ENCODE assay signal across 18 mouse cellular contexts in genomic region chr19:46697840-46698517, GRCm38 (mm10). TPM values are rescaled to one million over a fixed set of nuclear protein-coding genes. Genes with fewer than 3 reads are reported as not detected.
A peak's percentile ranks its signal among the peaks of the same experiment; 100 is the strongest.
DNase-seq lines count a peak whose midpoint lies in the region; ATAC-seq and TF ChIP-seq lines count a peak whose summit lies in the region.
"Had no signal": no experiment of that assay in that cellular context is flagged by ENCODE, and none has a peak within 500 bp of the region (broad histone marks: within the 10 kb centered on the region; RNA-seq: fewer than 3 reads in every experiment).

No protein-coding gene starts in this region.

- peak overlapping the region; percentile 13; the same call in 1 of the 2 replicates for H3K4me3 ChIP-seq in thymus, adult 2 months (ENCODE audit: control insufficient read depth, insufficient read depth, low read length)
- H3K4me3 ChIP-seq: erythroblast, embryonic 14.5 days; megakaryocyte, embryonic 14.5 days; myocyte had no signal

- H3K36me3 ChIP-seq in thymus, adult 2 months (ENCODE audit: control insufficient read depth, insufficient read depth, low read length), result no peaks in the 10 kb centered on the region

- intact Hi-C loops in left cerebral cortex, postnatal 10 days (cut with DNase I), result no loop called here

- H3K27ac ChIP-seq in thymus, adult 2 months (ENCODE audit: control insufficient read depth, insufficient read depth, low read length), result no peak overlapping the region
- H3K27ac ChIP-seq: hindbrain, postnatal 0 days had no signal

- H3K27me3 ChIP-seq in thymus, adult 2 months (ENCODE audit: control insufficient read depth, insufficient read depth, low read length), result no peaks in the 10 kb centered on the region

- no peak for TF ChIP-seq CTCF in thymus, adult 2 months (IDR thresholded peaks at IDR 0.05; ENCODE audit: borderline replicate concordance, control insufficient read depth, extremely low read depth, insufficient read depth, low read length, poor library complexity)

- peaks cover 13% of the 10 kb centered on the region for H3K4me1 ChIP-seq in thymus, adult 2 months (replicated peaks; ENCODE audit: control insufficient read depth, insufficient read depth, low read length)

- WGBS in thymus, adult 2 months, result 47% methylated on average over 19 of the region's 19 CpGs

- ATAC-seq in CD4-positive, CD25-positive, alpha-beta regulatory T cell, adult 4 months, result no peak
- peak; percentile 55 for ATAC-seq in monocyte, adult 5-6 weeks (replicated peaks; ENCODE audit: insufficient number of reproducible peaks, low FRiP score, low TSS enrichment, poor library complexity, severe bottlenecking)
- ATAC-seq: hindbrain, postnatal 0 days had no signal

- DNase-seq in CD4-positive, CD25-positive, alpha-beta regulatory T cell, adult 2 months (ENCODE audit: low read depth, low spot score), result peak; percentile 5
- DNase-seq in thymus, adult 2 months, result no peak
- DNase-seq in thymus, postnatal 0 days (ENCODE audit: low spot score), result no peak
- DNase-seq in left cerebral cortex, postnatal 10 days (ENCODE audit: extremely low spot score in 1 of 2, low spot score in 2 of 2), result no peak
- DNase-seq in cerebellum, postnatal 36 days, result no peak
- no peak for DNase-seq in left cerebral cortex, adult 9 months (ENCODE audit: low spot score in 2 of 2)
- DNase-seq: heart, adult 18-20 months; heart, postnatal 10 days; left cerebral cortex, postnatal 4 days; thymus, adult 18-20 months had no signal

- no peak for TF ChIP-seq POLR2A in thymus, adult 2 months (IDR thresholded peaks at IDR 0.05; ENCODE audit: control insufficient read depth, extremely low read depth, insufficient read depth, low read length, poor library complexity)

RNA-seq across cellular contexts. Expression of gene Borcs7, which starts 8.3 kb away (rescaled TPM):
- polyA plus RNA-seq in CD4-positive, CD25-positive, alpha-beta regulatory T cell, adult 4 months (2017; shearing (Covaris generic)), result 1 to 10 TPM; 6.8 to 7.4 TPM
- 3.0 and 4.4 TPM in 2 replicates for polyA plus RNA-seq in thymus, adult 2 months (2012; rRNA removed)
- polyA plus RNA-seq in thymus, postnatal 0 days (2015; fragmentation: Nextera tagmentation; extraction: Ambion mirVana), result 10.8 and 13.8 TPM in 2 replicates
- 10.0 to 20.7 TPM (median 12.4 TPM) in 3 replicates for total RNA-seq in monocyte, adult 5-6 weeks (2017)
- total RNA-seq in left cerebral cortex, postnatal 10 days (2021), result 10 to 100 TPM; 21.4 to 23.7 TPM

RNA-seq across cellular contexts. Expression of gene As3mt, which starts 9.3 kb away (rescaled TPM):
- polyA plus RNA-seq in CD4-positive, CD25-positive, alpha-beta regulatory T cell, adult 4 months (2017; shearing (Covaris generic)), result 10 to 100 TPM; 15.1 to 15.2 TPM
- polyA plus RNA-seq in thymus, adult 2 months (2012; rRNA removed), result 9.5 and 9.6 TPM in 2 replicates
- polyA plus RNA-seq in thymus, postnatal 0 days (2015; fragmentation: Nextera tagmentation; extraction: Ambion mirVana), result 30.7 and 31.8 TPM in 2 replicates
- 43.3 to 130 TPM (median 45.7 TPM) in 3 replicates for total RNA-seq in monocyte, adult 5-6 weeks (2017)
- total RNA-seq in left cerebral cortex, postnatal 10 days (2021), result 10 to 100 TPM; 18.7 to 18.9 TPM

RNA-seq across cellular contexts. Expression of gene Cyp17a1, which starts 25.0 kb away (rescaled TPM):
- not detected for polyA plus RNA-seq in CD4-positive, CD25-positive, alpha-beta regulatory T cell, adult 4 months (2017; shearing (Covaris generic))
- 0.26 and 0.42 TPM in 2 replicates for polyA plus RNA-seq in thymus, adult 2 months (2012; rRNA removed)
- 0.09 and 0.44 TPM in 2 replicates for polyA plus RNA-seq in thymus, postnatal 0 days (2015; fragmentation: Nextera tagmentation; extraction: Ambion mirVana)
- 1.6 to 6.0 TPM (median 3.4 TPM) in 3 replicates for total RNA-seq in monocyte, adult 5-6 weeks (2017)
- not detected for total RNA-seq in left cerebral cortex, postnatal 10 days (2021)
- total RNA-seq: heart, adult 18-20 months; heart, postnatal 10 days; hindbrain, postnatal 0 days; layer of hippocampus, adult 8-10 months had no signal
- polyA plus RNA-seq: erythroblast, embryonic 14.5 days; hindbrain, postnatal 0 days; kidney, embryonic 14.5 days; myocyte had no signal
